Mouse (Mus musculus) embryo, embryonic 11.5 days (tissue): Measurements from ENCODE around the gene Gspt1.

Experiments
- DNase-seq: peaks from one replicate; pipeline ENCODE4 v3.0.0-alpha.2; 2012; ENCODE audit warnings: low read depth, low spot score

The Gspt1 gene

GRCm38 (mm10) chr16:11203600-11204390, 50.3 kb downstream of the Gspt1 start:
- DNase-seq, result no peak

- DNase-seq, result peak; percentile 93
Observed at GRCm38 (mm10) chr16:11202571-11203554, 51.3 kb downstream of the Gspt1 start, which contains the start of gene Rsl1d1. Gene Rsl1d1 (minus strand): TSS chr16:11203331.

- no peak for DNase-seq
Observed at GRCm38 (mm10) chr16:11201740-11202394, 52.3 kb downstream of the Gspt1 start.

- no peak for DNase-seq
Observed at GRCm38 (mm10) chr16:11200247-11200646, 53.9 kb downstream of the Gspt1 start.

GRCm38 (mm10) chr16:11198467-11198866, 55.7 kb downstream of the Gspt1 start:
- DNase-seq, result peak; percentile 43

- no peak for DNase-seq
Observed at GRCm38 (mm10) chr16:11197052-11197451, 57.1 kb downstream of the Gspt1 start.

GRCm38 (mm10) chr16:11193231-11193630, 60.9 kb downstream of the Gspt1 start:
- no peak for DNase-seq

GRCm38 (mm10) chr16:11190150-11190549, 64.0 kb downstream of the Gspt1 start:
- no peak for DNase-seq

GRCm38 (mm10) chr16:11177404-11177803, 76.7 kb downstream of the Gspt1 start:
- no peak for DNase-seq

- DNase-seq, result no peak
Observed at GRCm38 (mm10) chr16:11176884-11177244, 77.3 kb downstream of the Gspt1 start.

- DNase-seq, result peak; percentile 85
Observed at GRCm38 (mm10) chr16:11176208-11176883, 77.8 kb downstream of the Gspt1 start, which contains the start of gene Zc3h7a. Gene Zc3h7a (minus strand): TSS chr16:11176393.

GRCm38 (mm10) chr16:11175489-11176207, 78.5 kb downstream of the Gspt1 start:
- peak; percentile 38 for DNase-seq

- no peak for DNase-seq
Observed at GRCm38 (mm10) chr16:11175100-11175488, 79.0 kb downstream of the Gspt1 start.

GRCm38 (mm10) chr16:11174671-11175081, 79.4 kb downstream of the Gspt1 start:
- peak; percentile 44 for DNase-seq

GRCm38 (mm10) chr16:11171679-11172078, 82.4 kb downstream of the Gspt1 start:
- DNase-seq, result no peak
